Mouse (Mus musculus) lung, embryonic 15.5 days (tissue): ENCODE data around the gene Actn1. TPM values are rescaled to one million over a fixed set of nuclear protein-coding genes. Genes with fewer than 3 reads are reported as not detected.

ENCODE experiments used
- ATAC-seq: fragments of 200-750 bp; cut with Nextera tagmentation; 2 replicates; pipeline ENCODE4 v1.8.0; 2017; ENCODE audit warnings: moderate number of reproducible peaks, borderline replicate concordance; ENCODE audit not compliant: low FRiP score, low TSS enrichment; ENCODE audit errors: extremely low read depth
- H3K27ac ChIP-seq: fragments of 300-500 bp; sonication (generic); 2 replicates; pipeline ENCODE4 v1.5.1; 2015; ENCODE audit warnings: moderate library complexity, mild to moderate bottlenecking, inconsistent platforms
- H3K27me3 ChIP-seq: fragments of 300-500 bp; sonication (generic); 2 replicates; pipeline ENCODE4 v1.6.1; 2015; ENCODE audit warnings: inconsistent platforms
- H3K36me3 ChIP-seq: fragments of 300-500 bp; sonication (generic); 2 replicates; pipeline ENCODE4 v1.6.1; 2015; ENCODE audit warnings: inconsistent platforms
- H3K4me1 ChIP-seq: fragments of 300-500 bp; sonication (generic); 2 replicates; pipeline ENCODE4 v1.6.1; 2015; ENCODE audit warnings: inconsistent platforms
- H3K4me2 ChIP-seq: fragments of 300-500 bp; sonication (generic); 2 replicates; pipeline ENCODE4 v1.6.1; 2015; ENCODE audit warnings: inconsistent platforms, mild to moderate bottlenecking, moderate library complexity
- H3K4me3 ChIP-seq: fragments of 300-500 bp; sonication (generic); 2 replicates; pipeline ENCODE4 v1.5.1; 2015; ENCODE audit warnings: mild to moderate bottlenecking, inconsistent platforms
- H3K9ac ChIP-seq: fragments of 300-500 bp; sonication (generic); 2 replicates; pipeline ENCODE4 v1.6.1; 2015; ENCODE audit warnings: inconsistent platforms
- H3K9me3 ChIP-seq: fragments of 300-500 bp; sonication (generic); 2 replicates; pipeline ENCODE4 v1.6.1; 2016; ENCODE audit warnings: inconsistent platforms
- WGBS: fragments of 180-500 bp; shearing (Covaris S2); methylation state at CpG from one replicate; pipeline ENCODE4 v1.1.7; 2015; 5-methylcytosine and 5-hydroxymethylcytosine counted together
- polyA plus RNA-seq: library from polyadenylated mRNA; unstranded; fragments of >200 nt; fragmentation: Nextera tagmentation; extraction: Ambion mirVana; gene quantifications from 2 replicates; pipeline ENCODE4 v1.2.1, GENCODE M21; 2015

The Actn1 gene
- polyA plus RNA-seq, 1 experiment from 2014 or later: 57.3 TPM

DNA sequence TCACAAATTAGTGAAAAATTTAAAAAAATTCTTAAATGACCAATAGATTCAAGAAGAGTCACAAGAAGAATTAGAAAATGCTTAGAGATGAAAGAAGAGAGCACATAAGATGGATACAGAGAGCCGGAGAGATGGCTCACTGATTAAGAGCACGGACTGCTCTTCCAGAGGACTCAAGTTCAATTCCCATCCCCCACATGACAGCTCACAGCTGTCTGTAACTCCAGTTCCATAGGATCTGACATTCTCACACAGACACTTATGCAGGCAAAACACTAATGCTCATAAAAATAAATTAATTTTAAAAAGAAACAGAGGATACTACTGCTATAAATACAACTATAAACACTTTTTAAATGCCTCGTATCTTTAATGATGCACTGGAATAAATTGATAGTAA lies 115.3 kb downstream of the Actn1 start:
- H3K9me3 ChIP-seq: no peaks in the 10 kb centered on the region
- H3K27ac ChIP-seq: peak overlapping the region; percentile 67; the same call in 1 of the 2 replicates
- H3K4me1 ChIP-seq: peaks cover 25% of the 10 kb centered on the region
- H3K27me3 ChIP-seq: no peaks in the 10 kb centered on the region
- H3K4me2 ChIP-seq: no peak overlapping the region
- WGBS: 48% methylated on average over 3 of the region's 3 CpGs
- no peak overlapping the region for H3K9ac ChIP-seq
- ATAC-seq: no peak
- H3K4me3 ChIP-seq: no peak overlapping the region
- no peaks in the 10 kb centered on the region for H3K36me3 ChIP-seq

- ATAC-seq: no peak
Measured at GRCm38 (mm10) chr12:80141470-80141869, 118.7 kb downstream of the Actn1 start.

DNA sequence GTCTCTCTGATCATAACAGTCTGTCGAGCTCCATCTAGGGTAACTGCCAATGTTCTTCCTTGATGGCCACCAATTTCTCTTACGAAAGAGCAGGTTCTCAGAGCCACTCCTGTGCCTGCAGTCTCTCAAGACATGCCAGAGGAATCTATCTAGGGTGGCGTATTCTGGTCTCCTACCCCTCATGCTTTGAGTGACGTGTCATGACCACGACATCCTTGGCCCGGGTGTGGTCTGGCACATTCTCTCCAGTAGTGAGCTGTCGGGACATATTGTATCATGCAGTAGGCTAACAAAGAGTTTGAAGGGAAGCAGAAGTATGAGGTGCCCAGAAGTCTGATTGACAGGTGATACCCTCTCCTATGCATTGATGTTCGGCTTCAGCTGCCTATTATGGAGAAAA lies 119.2 kb downstream of the Actn1 start:
- 77% methylated on average over 8 of the region's 8 CpGs for WGBS
- ATAC-seq: no peak
- H3K36me3 ChIP-seq: no peaks in the 10 kb centered on the region

More at GRCm38 (mm10) chr12:80141470-80141869, 118.7 kb downstream of the Actn1 start:
- Histone ChIP-seq H3K27ac (no peak overlapping the region), H3K9ac (no peak overlapping the region), H3K27me3 (no peaks in the 10 kb centered on the region), H3K4me2 (no peak overlapping the region), H3K36me3 (no peaks in the 10 kb centered on the region), H3K4me1 (peaks cover 18% of the 10 kb centered on the region), H3K4me3 (no peak overlapping the region), H3K9me3 (no peaks in the 10 kb centered on the region)
- 15% methylated on average over 7 of the region's 7 CpGs for WGBS

DNA sequence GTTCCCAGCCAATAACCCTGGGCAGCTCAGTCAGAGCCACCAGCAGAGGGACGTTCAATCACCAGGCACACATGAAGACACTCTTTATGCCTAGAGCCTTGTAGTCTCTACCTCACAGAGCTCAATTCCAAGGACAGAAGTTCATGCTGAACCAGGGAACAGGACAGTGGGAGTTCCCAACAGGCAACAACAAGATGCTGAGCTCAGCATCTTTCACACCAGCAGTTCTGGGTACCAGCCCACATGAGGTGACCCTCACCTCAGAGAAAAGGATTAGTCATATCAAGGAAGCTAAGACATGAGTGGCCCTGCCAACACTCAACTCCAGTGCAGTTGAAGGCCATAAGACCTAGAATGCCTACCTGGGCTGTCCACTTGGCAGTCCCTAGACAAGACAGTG lies 122.4 kb downstream of the Actn1 start:
- H3K27ac ChIP-seq: no peak overlapping the region
- H3K9ac ChIP-seq: no peak overlapping the region

More for the DNA sequence above, 119.2 kb downstream of the Actn1 start:
- Histone ChIP-seq H3K9me3 (no peaks in the 10 kb centered on the region), H3K27ac (no peak overlapping the region), H3K4me2 (no peak overlapping the region), H3K9ac (no peak overlapping the region), H3K27me3 (no peaks in the 10 kb centered on the region), H3K4me3 (no peak overlapping the region), H3K4me1 (peaks cover 20% of the 10 kb centered on the region)

DNA sequence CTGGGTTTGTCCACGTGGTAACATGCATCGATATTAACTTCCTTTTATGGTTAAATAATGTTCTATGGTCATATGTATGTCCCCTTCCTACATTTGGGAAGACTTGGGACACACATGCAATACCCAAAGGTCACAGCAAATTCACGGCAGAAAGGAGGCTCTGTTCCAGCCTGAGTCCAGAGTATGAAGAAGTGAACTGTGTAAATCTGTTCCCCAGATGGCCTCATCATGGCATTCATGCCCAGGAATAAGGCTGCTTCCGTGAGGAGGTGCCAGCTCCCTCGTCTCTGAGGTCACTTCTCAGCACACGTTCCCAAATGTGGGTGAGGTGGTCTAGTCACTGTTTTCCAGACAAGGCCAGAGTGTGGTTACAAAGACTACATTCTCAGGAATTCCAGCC lies 122.9 kb downstream of the Actn1 start:
- Histone ChIP-seq H3K4me3 (no peak overlapping the region), H3K4me2 (no peak overlapping the region), H3K9me3 (no peaks in the 10 kb centered on the region), H3K27me3 (no peaks in the 10 kb centered on the region), H3K4me1 (peaks cover 16% of the 10 kb centered on the region), H3K36me3 (no peaks in the 10 kb centered on the region), H3K9ac (no peak overlapping the region), H3K27ac (no peak overlapping the region)
- no peak for ATAC-seq
- WGBS: 77% methylated on average over 6 of the region's 6 CpGs

More for the DNA sequence above, 122.4 kb downstream of the Actn1 start:
- no peaks in the 10 kb centered on the region for H3K36me3 ChIP-seq
- WGBS: 77% methylated on average over 1 of the region's 1 CpGs
- H3K4me2 ChIP-seq: no peak overlapping the region
- H3K4me3 ChIP-seq: no peak overlapping the region
- peaks cover 16% of the 10 kb centered on the region for H3K4me1 ChIP-seq
- H3K27me3 ChIP-seq: no peaks in the 10 kb centered on the region
- ATAC-seq: no peak
- H3K9me3 ChIP-seq: no peaks in the 10 kb centered on the region

GRCm38 (mm10) chr12:80136264-80136930 lies 123.8 kb downstream of the Actn1 start:
- H3K4me2 ChIP-seq: no peak overlapping the region
- no peaks in the 10 kb centered on the region for H3K27me3 ChIP-seq
- WGBS: 71% methylated on average over 12 of the region's 12 CpGs
- H3K36me3 ChIP-seq: no peaks in the 10 kb centered on the region
- no peak for ATAC-seq
- no peak overlapping the region for H3K27ac ChIP-seq
- H3K9ac ChIP-seq: no peak overlapping the region
- no peaks in the 10 kb centered on the region for H3K9me3 ChIP-seq
- peaks cover 24% of the 10 kb centered on the region for H3K4me1 ChIP-seq
- no peak overlapping the region for H3K4me3 ChIP-seq

DNA sequence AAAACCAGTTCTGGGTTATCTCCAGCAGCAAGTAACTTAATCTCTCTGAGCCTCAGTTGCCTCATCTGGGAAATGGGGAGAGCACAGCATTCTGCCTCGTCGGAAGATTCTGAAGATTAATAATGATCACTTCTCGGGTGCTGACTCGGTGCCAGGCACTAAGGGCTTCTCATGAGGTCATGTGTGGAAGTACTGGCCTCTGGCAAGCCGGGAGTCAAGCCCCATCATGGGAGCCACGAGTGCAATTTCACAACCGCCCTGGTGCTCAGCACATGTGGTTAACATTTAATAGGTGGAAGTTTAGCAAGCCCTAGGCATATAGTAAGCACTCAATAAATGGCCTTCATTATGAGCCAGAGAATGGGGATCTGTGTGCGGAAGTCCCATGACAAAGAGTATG lies 125.0 kb downstream of the Actn1 start:
- 86% methylated on average over 8 of the region's 8 CpGs for WGBS
- H3K4me2 ChIP-seq: no peak overlapping the region
- no peaks in the 10 kb centered on the region for H3K36me3 ChIP-seq
- H3K27ac ChIP-seq: no peak overlapping the region
- H3K27me3 ChIP-seq: no peaks in the 10 kb centered on the region
- ATAC-seq: no peak
- no peaks in the 10 kb centered on the region for H3K9me3 ChIP-seq
- no peak overlapping the region for H3K4me3 ChIP-seq
- H3K9ac ChIP-seq: no peak overlapping the region
- peaks cover 31% of the 10 kb centered on the region for H3K4me1 ChIP-seq

DNA sequence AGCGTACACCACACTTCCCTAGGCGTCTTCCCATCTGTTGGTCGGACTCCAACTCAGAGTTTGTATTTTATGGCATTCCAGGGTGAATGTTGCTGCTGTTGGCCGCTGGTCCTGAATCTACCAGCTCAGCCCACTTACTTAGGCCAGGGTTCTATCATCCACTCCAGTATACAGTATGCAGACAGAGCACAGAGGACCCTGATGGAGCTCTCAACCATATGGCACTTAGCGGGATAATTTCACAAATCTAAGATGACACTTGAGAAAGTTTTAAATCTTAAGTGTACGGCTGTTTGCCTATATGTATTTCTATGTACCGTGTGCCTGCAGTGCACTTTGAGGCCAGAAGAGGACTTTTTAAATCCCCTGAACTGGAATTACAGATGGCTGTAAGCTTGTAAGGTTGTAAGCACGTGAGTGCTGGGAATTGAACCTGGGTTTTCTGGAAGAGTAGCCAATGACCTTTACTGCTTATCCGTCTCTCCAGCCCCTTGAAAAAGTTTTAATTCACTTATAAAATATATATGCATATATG lies 127.1 kb downstream of the Actn1 start:
- Histone ChIP-seq H3K4me2 (peak overlapping the region; percentile 82; the same call in 1 of the 2 replicates), H3K9ac (no peak overlapping the region), H3K27me3 (no peaks in the 10 kb centered on the region), H3K27ac (peak overlapping the region; percentile 99), H3K9me3 (no peaks in the 10 kb centered on the region), H3K4me1 (peaks cover 45% of the 10 kb centered on the region), H3K36me3 (no peaks in the 10 kb centered on the region), H3K4me3 (peak overlapping the region; percentile 60)
- peak; percentile 15; the same call in 1 of the 2 replicates for ATAC-seq
- 36% methylated on average over 9 of the region's 9 CpGs for WGBS

DNA sequence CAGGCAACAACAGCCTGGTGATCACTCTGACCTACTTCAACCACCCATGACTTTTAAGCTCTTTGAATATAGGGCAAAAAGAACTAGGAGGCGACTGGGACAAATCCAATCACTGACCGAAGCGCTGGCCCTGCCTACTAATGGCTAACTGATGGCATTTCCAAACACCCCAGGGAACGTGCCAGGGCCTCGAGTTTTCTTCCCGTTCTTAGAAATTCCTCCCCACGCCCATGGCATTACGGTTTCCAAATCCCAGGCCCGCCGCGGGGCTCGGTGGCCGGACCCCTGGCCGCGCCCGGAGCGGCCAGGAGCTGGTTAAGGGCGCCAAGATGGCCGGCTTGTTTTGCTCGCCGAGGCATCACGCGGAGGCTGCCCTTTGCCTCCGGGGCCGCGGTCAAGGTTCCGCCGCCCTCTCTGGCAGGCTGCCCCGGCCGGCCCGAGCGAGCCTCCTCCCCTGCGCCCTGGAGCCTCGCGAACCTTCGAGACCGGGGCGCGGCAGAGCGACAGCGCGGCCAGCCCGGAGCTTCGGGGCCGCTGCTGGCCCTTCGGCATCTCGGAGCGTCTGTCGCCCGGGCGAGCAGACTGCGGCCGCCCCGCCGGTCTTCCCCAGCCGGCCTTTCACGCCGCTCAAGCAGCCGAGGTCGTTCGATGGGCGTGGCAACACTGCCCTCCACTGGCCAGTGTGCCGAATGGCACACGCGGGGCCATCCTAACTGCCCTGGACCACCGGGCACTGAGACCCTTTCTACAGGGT lies 127.7 kb downstream of the Actn1 start:
- peak; percentile 87 for ATAC-seq
- under 1% methylated on average over 66 of the region's 66 CpGs for WGBS
- H3K4me1 ChIP-seq: peaks cover 45% of the 10 kb centered on the region
- H3K4me3 ChIP-seq: peak overlapping the region; percentile 60
- no peaks in the 10 kb centered on the region for H3K27me3 ChIP-seq
- H3K36me3 ChIP-seq: no peaks in the 10 kb centered on the region
- H3K27ac ChIP-seq: peak overlapping the region; percentile 99
- peak overlapping the region; percentile 82 for H3K4me2 ChIP-seq
- peak overlapping the region; percentile 92 for H3K9ac ChIP-seq
- no peaks in the 10 kb centered on the region for H3K9me3 ChIP-seq

GRCm38 (mm10) chr12:80131359-80132249 lies 128.6 kb downstream of the Actn1 start:
- peak overlapping the region; percentile 92 for H3K9ac ChIP-seq
- no peaks in the 10 kb centered on the region for H3K9me3 ChIP-seq
- ATAC-seq: 0 out of 2 replicates have a peak, but pooled peaks have one; percentile 1
- no peaks in the 10 kb centered on the region for H3K27me3 ChIP-seq
- 33% methylated on average over 17 of the region's 17 CpGs for WGBS
- H3K4me2 ChIP-seq: peak overlapping the region; percentile 82
- peaks cover 44% of the 10 kb centered on the region for H3K4me1 ChIP-seq
- H3K36me3 ChIP-seq: 0 out of 2 replicates have a peak, but pooled peaks cover 3% of the 10 kb centered on the region
- H3K4me3 ChIP-seq: peak overlapping the region; percentile 60
- peak overlapping the region; percentile 99 for H3K27ac ChIP-seq
